Mouse (Mus musculus) liver, embryonic 15.5 days (tissue): ENCODE measurements around the gene Me1. TPM values are rescaled to one million over a fixed set of nuclear protein-coding genes. Genes with fewer than 3 reads are reported as not detected.

Experiments used
- ATAC-seq: fragments of 200-750 bp; cut with Nextera tagmentation; 2 replicates; pipeline ENCODE4 v1.8.0; 2017; ENCODE audit warnings: moderate number of reproducible peaks, mild to moderate bottlenecking, moderate library complexity; ENCODE audit not compliant: insufficient read depth
- H3K27ac ChIP-seq: fragments of 300-500 bp; sonication (generic); replicated peaks from 2 replicates; pipeline ENCODE4 v1.5.1; 2015; ENCODE audit warnings: mild to moderate bottlenecking, inconsistent platforms
- H3K27me3 ChIP-seq: fragments of 300-500 bp; sonication (generic); 2 replicates; pipeline ENCODE4 v1.6.1; 2015; ENCODE audit warnings: mild to moderate bottlenecking, inconsistent platforms
- H3K36me3 ChIP-seq: fragments of 300-500 bp; sonication (generic); replicated peaks from 2 replicates; pipeline ENCODE4 v1.6.1; 2015; ENCODE audit warnings: moderate library complexity, mild to moderate bottlenecking, inconsistent platforms
- H3K4me1 ChIP-seq: fragments of 300-500 bp; sonication (generic); replicated peaks from 2 replicates; pipeline ENCODE4 v1.6.1; 2015; ENCODE audit warnings: inconsistent platforms
- H3K4me2 ChIP-seq: fragments of 300-500 bp; sonication (generic); 2 replicates; pipeline ENCODE4 v1.6.1; 2015; ENCODE audit warnings: moderate library complexity, mild to moderate bottlenecking, inconsistent platforms
- H3K4me3 ChIP-seq: fragments of 300-500 bp; sonication (generic); replicated peaks from 2 replicates; pipeline ENCODE4 v1.5.1; 2015; ENCODE audit warnings: mild to moderate bottlenecking, inconsistent platforms
- H3K9ac ChIP-seq: fragments of 300-500 bp; sonication (generic); 2 replicates; pipeline ENCODE4 v1.6.1; 2015; ENCODE audit warnings: moderate library complexity, mild to moderate bottlenecking, inconsistent platforms
- H3K9me3 ChIP-seq: fragments of 300-500 bp; sonication (generic); replicated peaks from 2 replicates; pipeline ENCODE4 v1.6.1; 2016; ENCODE audit warnings: inconsistent platforms
- WGBS: fragments of 180-500 bp; shearing (Covaris S2); methylation state at CpG from one replicate; pipeline ENCODE4 v1.1.7; 2015; ENCODE audit warnings: mixed read lengths; ENCODE audit not compliant: insufficient replicate concordance; 5-methylcytosine and 5-hydroxymethylcytosine counted together
- polyA plus RNA-seq: library from polyadenylated mRNA; unstranded; fragments of >200 nt; fragmentation: Nextera tagmentation; extraction: Ambion mirVana; gene quantifications from 2 replicates; pipeline ENCODE4 v1.2.1, GENCODE M21; 2015

Gene Me1
- polyA plus RNA-seq, 1 experiment from 2014 or later, result 4.7 TPM

- no peak overlapping the region for H3K4me2 ChIP-seq
- no peaks in the 10 kb centered on the region for H3K27me3 ChIP-seq
- H3K9me3 ChIP-seq, result no peaks in the 10 kb centered on the region
- whole genome bisulfite sequencing, result 58% methylated on average over 10 of the region's 10 CpGs
- no peaks in the 10 kb centered on the region for H3K36me3 ChIP-seq
- no peaks in the 10 kb centered on the region for H3K4me1 ChIP-seq
- H3K27ac ChIP-seq, result no peak overlapping the region
- ATAC-seq, result no peak
- H3K9ac ChIP-seq, result no peak overlapping the region
- H3K4me3 ChIP-seq, result no peak overlapping the region
Measured at GRCm38 (mm10) chr9:86728214-86728814, 32.6 kb upstream of the Me1 start.

DNA sequence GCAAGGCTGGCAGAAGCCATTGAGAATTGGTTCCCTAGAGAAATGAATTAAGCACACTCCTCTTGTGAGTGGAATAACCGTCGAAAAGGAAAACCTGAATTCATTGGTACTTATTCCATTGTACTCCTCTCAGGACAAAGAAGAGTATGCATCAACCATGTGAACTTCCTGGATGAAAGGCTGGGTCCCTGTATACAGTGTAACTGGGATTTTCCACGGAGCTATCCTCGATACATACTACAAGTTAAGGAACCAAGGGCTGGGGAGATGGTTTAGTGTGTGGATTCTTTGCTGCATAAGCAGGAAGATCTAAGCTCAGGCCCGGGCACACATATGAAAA, 30.6 kb upstream of the Me1 start:
- no peaks in the 10 kb centered on the region for H3K36me3 ChIP-seq
- H3K9ac ChIP-seq, result no peak overlapping the region
- H3K27ac ChIP-seq, result no peak overlapping the region
- H3K4me2 ChIP-seq, result no peak overlapping the region
- no peak for ATAC-seq
- no peak overlapping the region for H3K4me3 ChIP-seq
- no peaks in the 10 kb centered on the region for H3K9me3 ChIP-seq
- 62% methylated on average over 5 of the region's 5 CpGs for WGBS
- H3K4me1 ChIP-seq, result no peaks in the 10 kb centered on the region
- H3K27me3 ChIP-seq, result no peaks in the 10 kb centered on the region

GRCm38 (mm10) chr9:86725604-86726380, 30.0 kb upstream of the Me1 start:
- H3K4me1 ChIP-seq, result no peaks in the 10 kb centered on the region
- H3K36me3 ChIP-seq, result no peaks in the 10 kb centered on the region
- WGBS, result 49% methylated on average over 7 of the region's 7 CpGs
- no peak for ATAC-seq
- no peaks in the 10 kb centered on the region for H3K9me3 ChIP-seq
- no peak overlapping the region for H3K4me3 ChIP-seq
- H3K27me3 ChIP-seq, result no peaks in the 10 kb centered on the region
- H3K27ac ChIP-seq, result no peak overlapping the region
- H3K4me2 ChIP-seq, result no peak overlapping the region
- no peak overlapping the region for H3K9ac ChIP-seq

GRCm38 (mm10) chr9:86725066-86725465, 29.3 kb upstream of the Me1 start:
- Histone ChIP-seq H3K4me3 (no peak overlapping the region), H3K9me3 (no peaks in the 10 kb centered on the region), H3K9ac (no peak overlapping the region), H3K36me3 (no peaks in the 10 kb centered on the region), H3K4me2 (no peak overlapping the region), H3K4me1 (no peaks in the 10 kb centered on the region), H3K27me3 (no peaks in the 10 kb centered on the region), H3K27ac (no peak overlapping the region)
- ATAC-seq, result no peak
- WGBS, result 76% methylated on average over 4 of the region's 4 CpGs

- no peak for ATAC-seq
- Histone ChIP-seq H3K27ac (no peak overlapping the region), H3K9ac (no peak overlapping the region), H3K4me1 (no peaks in the 10 kb centered on the region), H3K4me2 (no peak overlapping the region), H3K4me3 (no peak overlapping the region), H3K27me3 (no peaks in the 10 kb centered on the region), H3K36me3 (no peaks in the 10 kb centered on the region), H3K9me3 (no peaks in the 10 kb centered on the region)
- WGBS, result 55% methylated on average over 2 of the region's 2 CpGs
Measured at GRCm38 (mm10) chr9:86720794-86721193, 25.0 kb upstream of the Me1 start.

DNA sequence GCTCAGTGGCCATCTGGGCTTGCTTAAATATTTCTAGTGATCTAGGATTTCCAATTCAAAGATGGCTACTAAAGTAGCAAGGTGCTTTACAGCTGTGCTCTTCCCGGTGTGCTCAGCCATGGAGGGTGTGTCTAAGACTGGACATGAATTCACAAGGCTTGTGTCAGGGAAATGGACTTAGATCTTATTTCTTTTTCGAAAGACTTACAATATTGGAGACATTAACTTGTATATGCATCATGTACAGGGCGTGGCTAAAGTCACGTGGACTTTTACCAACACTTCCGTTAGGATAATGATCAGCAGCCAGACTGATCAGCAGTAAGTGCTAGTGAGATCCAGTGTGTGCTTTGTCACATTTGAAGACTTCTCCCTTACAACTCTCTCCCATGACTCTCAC, 24.5 kb upstream of the Me1 start:
- WGBS, result 71% methylated on average over 5 of the region's 5 CpGs
- Histone ChIP-seq H3K9ac (no peak overlapping the region), H3K4me1 (no peaks in the 10 kb centered on the region), H3K4me3 (no peak overlapping the region), H3K27me3 (no peaks in the 10 kb centered on the region), H3K36me3 (no peaks in the 10 kb centered on the region), H3K9me3 (no peaks in the 10 kb centered on the region), H3K4me2 (no peak overlapping the region), H3K27ac (no peak overlapping the region)
- ATAC-seq, result no peak

- no peak overlapping the region for H3K4me3 ChIP-seq
Measured at GRCm38 (mm10) chr9:86717119-86717518, 21.4 kb upstream of the Me1 start.

GRCm38 (mm10) chr9:86716540-86716939, 20.8 kb upstream of the Me1 start:
- Histone ChIP-seq H3K4me3 (no peak overlapping the region), H3K9me3 (no peaks in the 10 kb centered on the region), H3K4me1 (no peaks in the 10 kb centered on the region), H3K27me3 (no peaks in the 10 kb centered on the region), H3K36me3 (no peaks in the 10 kb centered on the region), H3K27ac (no peak overlapping the region), H3K9ac (no peak overlapping the region), H3K4me2 (no peak overlapping the region)
- WGBS, result 32% methylated on average over 2 of the region's 2 CpGs
- ATAC-seq, result no peak

More at GRCm38 (mm10) chr9:86717119-86717518, 21.4 kb upstream of the Me1 start:
- Histone ChIP-seq H3K27me3 (no peaks in the 10 kb centered on the region), H3K36me3 (no peaks in the 10 kb centered on the region), H3K27ac (no peak overlapping the region), H3K9me3 (no peaks in the 10 kb centered on the region), H3K9ac (no peak overlapping the region), H3K4me1 (no peaks in the 10 kb centered on the region), H3K4me2 (no peak overlapping the region)
- no peak for ATAC-seq
- WGBS, result 58% methylated on average over 5 of the region's 5 CpGs

GRCm38 (mm10) chr9:86714089-86714488, 18.3 kb upstream of the Me1 start:
- no peaks in the 10 kb centered on the region for H3K9me3 ChIP-seq
- H3K27ac ChIP-seq, result no peak overlapping the region
- no peaks in the 10 kb centered on the region for H3K27me3 ChIP-seq
- H3K4me3 ChIP-seq, result no peak overlapping the region
- ATAC-seq, result no peak
- 72% methylated on average over 3 of the region's 3 CpGs for WGBS
- no peaks in the 10 kb centered on the region for H3K4me1 ChIP-seq
- no peaks in the 10 kb centered on the region for H3K36me3 ChIP-seq
- no peak overlapping the region for H3K9ac ChIP-seq
- no peak overlapping the region for H3K4me2 ChIP-seq

DNA sequence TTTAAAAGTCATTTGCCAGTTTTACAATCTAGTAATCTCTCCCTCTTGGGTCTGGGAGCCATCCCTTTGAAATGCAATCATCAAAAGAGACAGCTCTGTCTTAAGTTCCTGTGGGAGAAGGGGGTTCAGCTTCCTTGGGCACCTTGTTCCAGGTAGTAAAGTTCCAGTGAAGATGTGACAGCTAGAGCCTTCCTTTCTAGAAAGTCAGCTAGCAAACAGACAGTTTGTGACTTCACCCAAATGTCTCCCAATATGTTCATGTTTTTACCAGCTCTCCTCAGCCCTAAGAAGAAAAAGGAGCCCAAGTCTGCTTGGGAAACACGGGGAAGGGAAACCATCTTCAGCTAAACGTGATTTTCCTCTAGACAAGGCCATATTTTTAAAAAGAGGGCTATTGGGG, 16.9 kb upstream of the Me1 start:
- H3K4me3 ChIP-seq, result no peak overlapping the region
- H3K4me1 ChIP-seq, result no peaks in the 10 kb centered on the region
- no peaks in the 10 kb centered on the region for H3K36me3 ChIP-seq
- no peak overlapping the region for H3K9ac ChIP-seq
- no peaks in the 10 kb centered on the region for H3K9me3 ChIP-seq
- ATAC-seq, result no peak
- no peak overlapping the region for H3K4me2 ChIP-seq
- H3K27ac ChIP-seq, result no peak overlapping the region
- H3K27me3 ChIP-seq, result no peaks in the 10 kb centered on the region
- 26% methylated on average over 2 of the region's 2 CpGs for WGBS

DNA sequence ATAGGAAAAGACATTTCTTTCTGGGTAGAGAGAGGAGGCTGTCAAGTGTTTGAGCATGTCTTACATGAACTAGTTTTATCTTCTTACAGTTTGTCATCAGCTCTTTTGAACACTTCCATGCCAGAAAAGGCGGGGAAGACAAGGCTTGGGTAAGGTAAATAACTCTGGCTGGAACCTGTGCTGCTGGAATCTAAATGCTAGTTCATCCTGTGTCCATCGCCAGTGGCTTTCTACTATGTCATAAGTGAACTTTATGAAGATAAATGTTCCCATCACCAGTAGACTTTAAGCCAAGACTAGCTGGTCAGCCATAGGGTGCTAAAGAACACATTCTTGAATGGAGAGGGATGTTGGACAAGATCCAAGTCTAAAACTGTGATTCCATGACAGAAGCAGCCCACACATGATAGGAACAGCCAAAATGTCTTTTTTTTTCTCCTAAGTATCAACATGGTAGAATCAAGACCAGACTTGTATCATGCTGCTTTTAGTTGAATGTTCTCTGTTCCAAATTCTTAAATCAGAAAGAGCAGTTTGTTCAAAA, 14.4 kb upstream of the Me1 start:
- Histone ChIP-seq H3K9me3 (no peaks in the 10 kb centered on the region), H3K9ac (no peak overlapping the region), H3K4me2 (no peak overlapping the region), H3K4me3 (no peak overlapping the region), H3K4me1 (no peaks in the 10 kb centered on the region), H3K27me3 (no peaks in the 10 kb centered on the region), H3K36me3 (no peaks in the 10 kb centered on the region), H3K27ac (no peak overlapping the region)
- ATAC-seq, result no peak
- WGBS, result 51% methylated on average over 2 of the region's 2 CpGs
